ENCODE assay signal across 8 mouse cellular contexts in the genomic region with DNA sequence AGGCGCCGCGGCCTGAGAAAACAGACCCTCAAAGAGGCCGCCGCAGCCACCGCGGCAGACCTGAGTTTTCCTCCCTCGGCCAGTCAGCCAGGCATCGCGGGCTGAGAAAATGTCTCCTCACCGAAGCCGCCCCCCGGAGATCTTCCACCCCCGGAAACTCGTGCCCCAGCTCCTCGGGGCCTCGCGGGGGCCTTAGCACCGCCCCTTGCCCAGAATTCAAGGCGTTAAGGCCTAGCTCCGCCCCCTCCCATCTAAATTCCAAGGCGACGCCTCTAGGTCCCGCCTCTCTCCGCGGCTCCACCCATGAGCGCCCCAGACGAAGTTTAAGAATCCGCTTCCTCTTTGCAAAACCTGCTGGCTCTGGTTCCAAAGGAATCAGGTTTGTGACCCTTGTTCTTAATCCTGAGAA. TPM values are rescaled to one million over a fixed set of nuclear protein-coding genes. Genes with fewer than 3 reads are reported as not detected.
A peak's percentile ranks its signal among the peaks of the same experiment; 100 is the strongest.
DNase-seq lines count a peak whose midpoint lies in the region; ATAC-seq and TF ChIP-seq lines count a peak whose summit lies in the region.

A gene (minus strand): TSS at position 195 of the 409 bp plus-strand sequence.

- H3K9ac ChIP-seq in forebrain, embryonic 13.5 days = peak within 1 kb of the TSS; percentile 78

- ATAC-seq in cerebellum, adult (ENCODE audit: insufficient number of reproducible peaks, low FRiP score, low TSS enrichment) = peak; percentile 91
- ATAC-seq in forebrain, embryonic 13.5 days = peak; percentile 98
- ATAC-seq in neutrophil, adult 5-6 weeks (ENCODE audit: extremely low read depth, insufficient number of reproducible peaks, low FRiP score, poor library complexity, severe bottlenecking) = peak; percentile 95

- 18% methylated on average over 29 of the region's 29 CpGs for WGBS in forebrain, embryonic 13.5 days
- WGBS in large intestine, adult 2 months = 20% methylated on average over 28 of the region's 29 CpGs
- 29% methylated on average over 29 of the region's 29 CpGs for WGBS in lung, adult 2 months

- peak within 1 kb of the TSS; percentile 60 for H3K4me2 ChIP-seq in forebrain, embryonic 13.5 days

- peak; percentile 45; the same call in 1 of the 2 replicates for TF ChIP-seq POLR2A in lung, adult 2 months (IDR thresholded peaks at IDR 0.05; ENCODE audit: borderline replicate concordance, extremely low read depth, low read depth, low read length)

- peaks cover 8% of the 10 kb centered on the region; the same call in 1 of the 2 replicates for H3K4me1 ChIP-seq in forebrain, embryonic 13.5 days
- no peaks in the 10 kb centered on the region for H3K4me1 ChIP-seq in lung, adult 2 months (ENCODE audit: control insufficient read depth, insufficient read depth, low read length)

- no peaks in the 10 kb centered on the region for H3K9me3 ChIP-seq in forebrain, embryonic 13.5 days (replicated peaks)

- H3K36me3 ChIP-seq in forebrain, embryonic 13.5 days (ENCODE audit: poor library complexity, severe bottlenecking) = peaks cover 7% of the 10 kb centered on the region

- H3K27ac ChIP-seq in forebrain, embryonic 13.5 days = peak within 1 kb of the TSS; percentile 93

- intact Hi-C loops in heart, postnatal 10 days (cut with DNase I) = loop anchor here (2.0 to 5.0 kb wide), 2 partner anchors 50 to 109 kb away; a partner anchor contains a TSS

- peak within 1 kb of the TSS; percentile 59 for H3K4me3 ChIP-seq in forebrain, embryonic 13.5 days
- H3K4me3 ChIP-seq in lung, adult 2 months (replicated peaks; ENCODE audit: extremely low read depth, low read depth, low read length) = peak within 1 kb of the TSS; percentile 96

- no peak for TF ChIP-seq CTCF in lung, adult 2 months (IDR thresholded peaks at IDR 0.05; ENCODE audit: insufficient read depth, low read length)

- peak; percentile 91 for DNase-seq in ES-CJ7 (ENCODE audit: low read depth, low spot score)
- DNase-seq in heart, postnatal 10 days = peak; percentile 82 to 89
- peak; percentile 66 for DNase-seq in large intestine, adult 2 months (ENCODE audit: low read depth, low spot score)
- DNase-seq in lung, adult 2 months = peak; percentile 77
- DNase-seq in thymus, adult 18-20 months = peak; percentile 79 to 81

- no peaks in the 10 kb centered on the region for H3K27me3 ChIP-seq in forebrain, embryonic 13.5 days

RNA-seq across cellular contexts. Expression of the gene that starts here (rescaled TPM):
- 61.0 and 62.2 TPM in 2 replicates for polyA plus RNA-seq in forebrain, embryonic 13.5 days (2015; fragmentation: Nextera tagmentation; extraction: Ambion mirVana)
- total RNA-seq in heart, postnatal 10 days (2021) = 10 to 100 TPM; 11.6 to 15.9 TPM
- polyA plus RNA-seq in large intestine, adult 2 months (2012; rRNA removed) = 6.3 and 6.4 TPM in 2 replicates
- polyA plus RNA-seq in lung, adult 2 months (2012; rRNA removed) = 9.7 and 13.5 TPM in 2 replicates
- 52.7 and 58.8 TPM in 2 replicates for total RNA-seq in neutrophil, adult 5-6 weeks (2017)

Comparison
In these comparisons a context has a peak if more than half of its experiments do, and no peak if none do; other contexts are left out.
1. Peak in every context shown above with its lines: DNase-seq, ATAC-seq, H3K4me3 ChIP-seq and H3K27ac ChIP-seq.